Mouse (Mus musculus): ENCODE data around the gene Ndufs5. TPM values are rescaled to one million over a fixed set of nuclear protein-coding genes. Genes with fewer than 3 reads are reported as not detected.

Gene Ndufs5
- polyA plus RNA-seq (2012; rRNA removed; ENCODE audit: low replicate concordance) = 25.5 and 43.1 TPM in 2 replicates

GRCm38 (mm10) chr4:123717574-123718433 is at the start of gene Ndufs5:
Gene Ndufs5, minus strand, starts transcription at chr4:123718202.

GRCm38 (mm10) chr4:123750152-123750651 is 32.2 kb upstream of the Ndufs5 start, which contains the start of gene Akirin1:
Gene Akirin1, minus strand, starts transcription at chr4:123750345.

GRCm38 (mm10) chr4:123684260-123684659 is 33.7 kb downstream of the Ndufs5 start, which contains the start of gene Macf1:
Gene Macf1, minus strand, starts transcription at chr4:123684360.

Other genes with a start within 250 kb of the Ndufs5 start
- gene Macf1, start 33.8 kb downstream of the Ndufs5 start, polyA plus RNA-seq (2012; rRNA removed; ENCODE audit: low replicate concordance) = 78.9 and 106 TPM in 2 replicates
- 25.3 and 69.4 TPM in 2 replicates for gene Akirin1, start 32.1 kb upstream of the Ndufs5 start, polyA plus RNA-seq (2012; rRNA removed; ENCODE audit: low replicate concordance)
- gene Rhbdl2, start 69.7 kb upstream of the Ndufs5 start, polyA plus RNA-seq (2012; rRNA removed; ENCODE audit: low replicate concordance) = 1.5 and 2.5 TPM in 2 replicates
- not detected in 2 replicates for gene 4933427I04Rik, start 141.5 kb upstream of the Ndufs5 start, polyA plus RNA-seq (2012; rRNA removed; ENCODE audit: low replicate concordance)
- 8.1 and 21.6 TPM in 2 replicates for gene Mycbp, start 186.6 kb upstream of the Ndufs5 start, polyA plus RNA-seq (2012; rRNA removed; ENCODE audit: low replicate concordance)
- gene Rragc, start 199.2 kb upstream of the Ndufs5 start, polyA plus RNA-seq (2012; rRNA removed; ENCODE audit: low replicate concordance) = 45.0 and 60.6 TPM in 2 replicates
- 0.59 TPM in 1 of 2 replicates, not detected in the other for gene 4930535I16Rik, start 199.8 kb upstream of the Ndufs5 start, polyA plus RNA-seq (2012; rRNA removed; ENCODE audit: low replicate concordance)